In the genomic region with DNA sequence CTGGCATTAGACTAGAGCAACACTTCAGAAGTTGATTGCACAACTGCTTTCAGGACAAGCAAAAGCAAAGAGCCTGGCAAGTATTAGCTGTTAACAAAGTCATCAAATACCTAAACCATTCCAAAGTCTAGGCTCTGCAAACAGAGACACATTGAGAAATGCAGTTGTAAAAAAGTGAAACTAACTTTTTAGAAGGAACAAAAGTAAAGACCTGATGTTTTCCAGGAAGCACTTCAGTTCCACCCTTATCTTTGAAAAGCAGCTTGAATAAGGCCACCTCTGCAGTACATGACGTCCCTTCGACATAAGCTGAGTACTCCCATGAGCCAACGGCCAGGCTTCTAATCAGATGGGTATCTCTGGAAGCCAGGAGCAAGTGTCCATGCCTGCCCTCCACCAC, we compare ENCODE assay signal across 14 mouse cellular contexts. TPM values are rescaled to one million over a fixed set of nuclear protein-coding genes. Genes with fewer than 3 reads are reported as not detected.
DNase-seq lines count a peak whose midpoint lies in the region; ATAC-seq and TF ChIP-seq lines count a peak whose summit lies in the region.
"Had no signal": no experiment of that assay in that cellular context is flagged by ENCODE, and none has a peak within 500 bp of the region (broad histone marks: within the 10 kb centered on the region; RNA-seq: fewer than 3 reads in every experiment).

No protein-coding gene starts in this region.

- 3% methylated on average over 3 of the region's 3 CpGs for WGBS in liver, postnatal 0 days (ENCODE audit: insufficient replicate concordance)
- WGBS in forebrain, embryonic 12.5 days = 77% methylated on average over 3 of the region's 3 CpGs

- DNase-seq in embryo, embryonic 10.5 days (ENCODE audit: low spot score) = peak; percentile 2
- no peak for DNase-seq in embryo, embryonic 10 days (ENCODE audit: low spot score)
- peak; percentile 60 for DNase-seq in liver, postnatal 0 days
- DNase-seq in spleen, postnatal 14 days (ENCODE audit: low spot score in 2 of 2) = peak; percentile 19 to 37
- DNase-seq in thymus, postnatal 36 days = no peak
- DNase-seq in thymus, postnatal 10 days (ENCODE audit: low spot score in 2 of 2) = no peak
- DNase-seq: cerebellum, adult 9-11 months; kidney, adult 2 months had no signal

- peak overlapping the region; percentile 55 for H3K4me2 ChIP-seq in liver, postnatal 0 days (ENCODE audit: low read depth, low read length)
- H3K4me2 ChIP-seq in forebrain, embryonic 12.5 days = no peak overlapping the region

- no peak overlapping the region for H3K4me3 ChIP-seq in liver, postnatal 0 days (ENCODE audit: low read depth, low read length)
- no peak overlapping the region for H3K4me3 ChIP-seq in forebrain, embryonic 12.5 days (replicated peaks)
- H3K4me3 ChIP-seq: limb, embryonic 10.5 days had no signal

- peak overlapping the region; percentile 90 for H3K27ac ChIP-seq in liver, postnatal 0 days (ENCODE audit: low read depth)
- H3K27ac ChIP-seq in forebrain, embryonic 12.5 days = no peak overlapping the region
- H3K27ac ChIP-seq: limb, embryonic 10.5 days had no signal

- peak; percentile 86 for ATAC-seq in erythroblast, adult 5-6 weeks (replicated peaks; ENCODE audit: low FRiP score, poor library complexity, severe bottlenecking)
- ATAC-seq in liver, postnatal 0 days = peak; percentile 94
- no peak for ATAC-seq in forebrain, embryonic 12.5 days (ENCODE audit: low FRiP score)
- ATAC-seq: activated CD4-positive, CD25-positive, alpha-beta regulatory T cell, adult 4 months had no signal

- no peak overlapping the region; the same call in 1 of the 2 replicates for H3K9ac ChIP-seq in liver, postnatal 0 days (replicated peaks)
- no peak overlapping the region for H3K9ac ChIP-seq in forebrain, embryonic 12.5 days

- TF ChIP-seq CTCF in liver, postnatal 0 days (IDR thresholded peaks at IDR 0.05; ENCODE audit: low read depth) = no peak

- no peaks in the 10 kb centered on the region for H3K27me3 ChIP-seq in liver, postnatal 0 days (ENCODE audit: insufficient read depth, low read length)
- H3K27me3 ChIP-seq in forebrain, embryonic 12.5 days = no peaks in the 10 kb centered on the region

- no peaks in the 10 kb centered on the region for H3K9me3 ChIP-seq in liver, postnatal 0 days (ENCODE audit: low read length)
- H3K9me3 ChIP-seq in forebrain, embryonic 12.5 days = no peaks in the 10 kb centered on the region
- H3K9me3 ChIP-seq: limb, embryonic 10.5 days had no signal

- TF ChIP-seq EP300 in liver, postnatal 0 days (IDR thresholded peaks at IDR 0.05; ENCODE audit: low read depth) = peak; percentile 100

- 0 out of 2 replicates have a peak, but pooled peaks cover 12% of the 10 kb centered on the region for H3K4me1 ChIP-seq in liver, postnatal 0 days (ENCODE audit: insufficient read depth)
- no peaks in the 10 kb centered on the region for H3K4me1 ChIP-seq in forebrain, embryonic 12.5 days
- H3K4me1 ChIP-seq: limb, embryonic 10.5 days had no signal

- no peaks in the 10 kb centered on the region for H3K36me3 ChIP-seq in liver, postnatal 0 days (replicated peaks; ENCODE audit: insufficient read depth, low read length)
- H3K36me3 ChIP-seq in forebrain, embryonic 12.5 days (replicated peaks) = no peaks in the 10 kb centered on the region
- H3K36me3 ChIP-seq: limb, embryonic 10.5 days had no signal

RNA-seq across cellular contexts. Expression of a gene that starts 0.3 kb away (rescaled TPM):
- 1.0 TPM in 1 of 2 replicates, not detected in the other for total RNA-seq in erythroblast, adult 5-6 weeks (2015; ENCODE audit: low replicate concordance)
- 3.7 and 5.9 TPM in 2 replicates for total RNA-seq in erythroblast, adult 5-6 weeks (2017; ENCODE audit: low replicate concordance)
- polyA plus RNA-seq in liver, postnatal 0 days (2015; fragmentation: Nextera tagmentation; extraction: Ambion mirVana) = 0.13 and 0.15 TPM in 2 replicates
- not detected in 2 replicates for polyA plus RNA-seq in forebrain, embryonic 12.5 days (2016; fragmentation: Nextera tagmentation; extraction: Ambion mirVana)
- polyA plus RNA-seq: activated CD4-positive, CD25-positive, alpha-beta regulatory T cell, adult 4 months; limb, embryonic 10.5 days had no signal

RNA-seq across cellular contexts. Expression of a gene that starts 4.4 kb away (rescaled TPM):
- 918 and 923 TPM in 2 replicates for total RNA-seq in erythroblast, adult 5-6 weeks (2015; ENCODE audit: low replicate concordance)
- 744 and 814 TPM in 2 replicates for total RNA-seq in erythroblast, adult 5-6 weeks (2017; ENCODE audit: low replicate concordance)
- polyA plus RNA-seq in liver, postnatal 0 days (2015; fragmentation: Nextera tagmentation; extraction: Ambion mirVana) = 61.6 and 71.2 TPM in 2 replicates
- polyA plus RNA-seq in forebrain, embryonic 12.5 days (2016; fragmentation: Nextera tagmentation; extraction: Ambion mirVana) = 1.9 and 3.2 TPM in 2 replicates
- polyA plus RNA-seq: gonadal fat pad, adult 2 months; kidney, adult 2 months; urinary bladder, adult 2 months had no signal

Comparison
In these comparisons a context has a peak if more than half of its experiments do, and no peak if none do; other contexts are left out.
1. DNase-seq: peak in embryo, embryonic 10.5 days (single experiment), liver, postnatal 0 days (single experiment) and spleen, postnatal 14 days (2 of 2); none in embryo, embryonic 10 days (single experiment), thymus, postnatal 36 days (0 of 2) and thymus, postnatal 10 days (0 of 2).
2. RNA of a gene that starts 4.4 kb away (polyA plus RNA-seq): 61.6 to 71.2 TPM in liver, postnatal 0 days; 1.9 to 3.2 TPM in forebrain, embryonic 12.5 days; every median in the first group is over 10 times any median in the second.